Mouse (Mus musculus) embryonic facial prominence, embryonic 11.5 days (tissue): Measurements from ENCODE around the gene Atad1. TPM values are rescaled to one million over a fixed set of nuclear protein-coding genes. Genes with fewer than 3 reads are reported as not detected.

Experiments used
- ATAC-seq: fragments of 200-750 bp; cut with Nextera tagmentation; replicated peaks from 2 replicates; pipeline ENCODE4 v1.8.0; 2017; ENCODE audit warnings: low read depth; ENCODE audit not compliant: insufficient number of reproducible peaks, low FRiP score, low TSS enrichment
- DNase-seq: peaks from one replicate; pipeline ENCODE4 v3.0.0-alpha.2; 2015; ENCODE audit warnings: low spot score
- H3K27ac ChIP-seq: fragments of 300-500 bp; sonication (generic); replicated peaks from 2 replicates; pipeline ENCODE4 v1.5.1; 2014; ENCODE audit warnings: mild to moderate bottlenecking, low read depth, low read length, control low read depth
- H3K27me3 ChIP-seq: fragments of 300-500 bp; sonication (generic); 2 replicates; pipeline ENCODE4 v1.6.1; 2014; ENCODE audit warnings: mild to moderate bottlenecking, low read length, moderate library complexity, mixed read lengths; ENCODE audit not compliant: control insufficient read depth, insufficient read depth
- H3K36me3 ChIP-seq: fragments of 300-500 bp; sonication (generic); replicated peaks from 2 replicates; pipeline ENCODE4 v1.6.1; 2014; ENCODE audit warnings: low read depth, mild to moderate bottlenecking, low read length, moderate library complexity, mixed read lengths; ENCODE audit not compliant: control insufficient read depth, insufficient read depth
- H3K4me1 ChIP-seq: fragments of 300-500 bp; sonication (generic); 2 replicates; pipeline ENCODE4 v1.6.1; 2014; ENCODE audit warnings: low read length, mixed read lengths; ENCODE audit not compliant: control insufficient read depth, insufficient read depth
- H3K4me2 ChIP-seq: fragments of 300-500 bp; sonication (generic); 2 replicates; pipeline ENCODE4 v1.6.1; 2014; ENCODE audit warnings: low read depth, mild to moderate bottlenecking, control low read depth, low read length, moderate library complexity
- H3K4me3 ChIP-seq: fragments of 300-500 bp; sonication (generic); 2 replicates; pipeline ENCODE4 v1.5.1; 2014; ENCODE audit warnings: low read depth, low read length, control low read depth
- H3K9ac ChIP-seq: fragments of 300-500 bp; sonication (generic); replicated peaks from 2 replicates; pipeline ENCODE4 v1.6.1; 2014; ENCODE audit warnings: mild to moderate bottlenecking, control low read depth, low read length
- H3K9me3 ChIP-seq: fragments of 300-500 bp; sonication (generic); replicated peaks from 2 replicates; pipeline ENCODE4 v1.6.1; 2016; ENCODE audit warnings: mild to moderate bottlenecking, low read length, inconsistent platforms, mixed read lengths; ENCODE audit not compliant: control insufficient read depth
- WGBS: fragments of 180-500 bp; shearing (Covaris S2); extraction: QIAGEN DNeasy Blood & Tissue Kit; methylation state at CpG from one replicate; pipeline ENCODE4 v1.1.7; 2014; 5-methylcytosine and 5-hydroxymethylcytosine counted together
- polyA plus RNA-seq: library from polyadenylated mRNA; unstranded; fragments of >200 nt; fragmentation: Nextera tagmentation; extraction: Ambion mirVana; gene quantifications from 2 replicates; pipeline ENCODE4 v1.2.1, GENCODE M21; 2014

Gene Atad1
- polyA plus RNA-seq, 1 experiment from 2014 or later: 98.4 TPM

GRCm38 (mm10) chr19:32755104-32755791, 15.7 kb upstream of the Atad1 start:
- H3K27ac ChIP-seq: no peak overlapping the region

GRCm38 (mm10) chr19:32754188-32755000, 14.8 kb upstream of the Atad1 start:
- Histone ChIP-seq H3K4me1 (no peaks in the 10 kb centered on the region), H3K27ac (no peak overlapping the region), H3K27me3 (0 out of 2 replicates have a peak, but pooled peaks cover 4% of the 10 kb centered on the region), H3K4me3 (peak overlapping the region; percentile 1; the same call in 1 of the 2 replicates), H3K36me3 (no peaks in the 10 kb centered on the region), H3K9ac (no peak overlapping the region), H3K9me3 (no peaks in the 10 kb centered on the region), H3K4me2 (0 out of 2 replicates have a peak overlapping the region, but pooled peaks have one; percentile 5)
- ATAC-seq (no peak), DNase-seq (peak; percentile 4)
- WGBS: 15% methylated on average over 15 of the region's 15 CpGs

More at GRCm38 (mm10) chr19:32755104-32755791, 15.7 kb upstream of the Atad1 start:
- Histone ChIP-seq H3K9ac (peak overlapping the region; percentile 75; the same call in 1 of the 2 replicates), H3K4me2 (peak overlapping the region; percentile 97), H3K36me3 (no peaks in the 10 kb centered on the region), H3K4me1 (no peaks in the 10 kb centered on the region), H3K4me3 (peak overlapping the region; percentile 95), H3K9me3 (no peaks in the 10 kb centered on the region), H3K27me3 (0 out of 2 replicates have a peak, but pooled peaks cover 4% of the 10 kb centered on the region)
- peak; percentile 4 for DNase-seq
- ATAC-seq: no peak
- WGBS: 6% methylated on average over 12 of the region's 12 CpGs

- H3K27me3 ChIP-seq: 0 out of 2 replicates have a peak, but pooled peaks cover 4% of the 10 kb centered on the region
- DNase-seq (no peak), ATAC-seq (no peak)
- H3K9me3 ChIP-seq: no peaks in the 10 kb centered on the region
- no peak overlapping the region for H3K4me3 ChIP-seq
- H3K4me1 ChIP-seq: no peaks in the 10 kb centered on the region
- H3K36me3 ChIP-seq: no peaks in the 10 kb centered on the region
- H3K27ac ChIP-seq: no peak overlapping the region
- H3K4me2 ChIP-seq: no peak overlapping the region
- 78% methylated on average over 3 of the region's 3 CpGs for WGBS
- no peak overlapping the region for H3K9ac ChIP-seq
These were observed 13.8 kb upstream of the Atad1 start for GRCm38 (mm10) chr19:32753386-32753785.

DNA sequence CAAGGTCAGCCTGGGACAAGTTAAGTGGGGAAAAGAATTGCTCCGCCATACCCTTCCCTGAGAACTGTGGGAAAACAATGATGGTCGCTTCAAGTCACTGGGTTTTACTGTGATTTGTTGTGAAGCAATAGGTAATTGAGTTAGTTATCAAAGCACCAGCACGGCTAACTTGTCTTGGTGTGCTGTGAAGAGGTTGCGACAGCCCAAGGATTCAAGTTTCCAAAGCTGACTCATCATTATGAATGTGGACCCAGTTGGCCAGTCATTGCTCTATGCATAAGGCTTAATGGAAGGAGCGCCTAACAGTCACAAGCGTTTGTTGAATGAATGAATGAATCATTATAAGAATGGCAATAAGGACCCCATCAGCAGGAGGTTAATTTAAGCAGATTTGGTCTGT, 12.8 kb upstream of the Atad1 start:
- Histone ChIP-seq H3K27ac (no peak overlapping the region), H3K9ac (no peak overlapping the region), H3K4me3 (no peak overlapping the region), H3K9me3 (no peaks in the 10 kb centered on the region), H3K36me3 (no peaks in the 10 kb centered on the region), H3K4me2 (no peak overlapping the region), H3K27me3 (0 out of 2 replicates have a peak, but pooled peaks cover 4% of the 10 kb centered on the region), H3K4me1 (no peaks in the 10 kb centered on the region)
- no peak for ATAC-seq
- no peak for DNase-seq
- 88% methylated on average over 6 of the region's 6 CpGs for WGBS

GRCm38 (mm10) chr19:32749425-32749824, 9.8 kb upstream of the Atad1 start:
- no peak overlapping the region for H3K27ac ChIP-seq

GRCm38 (mm10) chr19:32740641-32741345, 1.2 kb upstream of the Atad1 start:
- H3K27ac ChIP-seq: no peak overlapping the region
- no peak overlapping the region for H3K4me3 ChIP-seq
- 83% methylated on average over 4 of the region's 4 CpGs for WGBS
- DNase-seq (no peak), ATAC-seq (no peak)
- no peaks in the 10 kb centered on the region for H3K9me3 ChIP-seq
- H3K27me3 ChIP-seq: no peaks in the 10 kb centered on the region
- no peak overlapping the region for H3K9ac ChIP-seq
- H3K4me2 ChIP-seq: no peak overlapping the region
- no peaks in the 10 kb centered on the region for H3K4me1 ChIP-seq
- no peaks in the 10 kb centered on the region for H3K36me3 ChIP-seq

More at GRCm38 (mm10) chr19:32749425-32749824, 9.8 kb upstream of the Atad1 start:
- H3K27me3 ChIP-seq: no peaks in the 10 kb centered on the region
- no peaks in the 10 kb centered on the region for H3K9me3 ChIP-seq
- no peak overlapping the region for H3K9ac ChIP-seq
- DNase-seq (peak; percentile 67), ATAC-seq (no peak)
- no peak overlapping the region for H3K4me2 ChIP-seq
- H3K36me3 ChIP-seq: no peaks in the 10 kb centered on the region
- no peak overlapping the region for H3K4me3 ChIP-seq
- WGBS: 17% methylated on average over 6 of the region's 6 CpGs
- no peaks in the 10 kb centered on the region for H3K4me1 ChIP-seq

- Histone ChIP-seq H3K4me3 (no peak overlapping the region), H3K4me1 (no peaks in the 10 kb centered on the region), H3K9me3 (no peaks in the 10 kb centered on the region), H3K4me2 (no peak overlapping the region), H3K9ac (no peak overlapping the region), H3K27me3 (no peaks in the 10 kb centered on the region), H3K27ac (no peak overlapping the region), H3K36me3 (no peaks in the 10 kb centered on the region)
- WGBS: 83% methylated on average over 7 of the region's 7 CpGs
- no peak for ATAC-seq
- DNase-seq: no peak
These were observed 1.7 kb downstream of the Atad1 start for GRCm38 (mm10) chr19:32737844-32738243.
